Mouse (Mus musculus) heart, embryonic 12.5 days (tissue): Measurements from ENCODE around the gene Zp1. TPM values are rescaled to one million over a fixed set of nuclear protein-coding genes. Genes with fewer than 3 reads are reported as not detected.

Source experiments
- ATAC-seq: fragments of 200-750 bp; cut with Nextera tagmentation; 2 replicates; pipeline ENCODE4 v1.8.0; 2017; ENCODE audit warnings: moderate TSS enrichment, moderate library complexity; ENCODE audit not compliant: insufficient number of reproducible peaks, low FRiP score
- H3K27ac ChIP-seq: fragments of 300-500 bp; sonication (generic); 2 replicates; pipeline ENCODE4 v1.5.1; 2016; ENCODE audit warnings: mild to moderate bottlenecking, moderate library complexity; ENCODE audit not compliant: poor library complexity, severe bottlenecking
- H3K27me3 ChIP-seq: fragments of 300-500 bp; sonication (generic); replicated peaks from 2 replicates; pipeline ENCODE4 v1.6.1; 2016; ENCODE audit warnings: mild to moderate bottlenecking, moderate library complexity
- H3K36me3 ChIP-seq: fragments of 300-500 bp; sonication (generic); 2 replicates; pipeline ENCODE4 v1.6.1; 2016; ENCODE audit warnings: mild to moderate bottlenecking, moderate library complexity
- H3K4me1 ChIP-seq: fragments of 300-500 bp; sonication (generic); replicated peaks from 2 replicates; pipeline ENCODE4 v1.6.1; 2016; ENCODE audit warnings: mild to moderate bottlenecking
- H3K4me2 ChIP-seq: fragments of 300-500 bp; sonication (generic); 2 replicates; pipeline ENCODE4 v1.6.1; 2016; ENCODE audit warnings: mild to moderate bottlenecking, moderate library complexity
- H3K4me3 ChIP-seq: fragments of 300-500 bp; sonication (generic); 2 replicates; pipeline ENCODE4 v1.5.1; 2016; ENCODE audit warnings: mild to moderate bottlenecking
- H3K9ac ChIP-seq: fragments of 300-500 bp; sonication (generic); 2 replicates; pipeline ENCODE4 v1.6.1; 2016; ENCODE audit warnings: mild to moderate bottlenecking, moderate library complexity
- H3K9me3 ChIP-seq: fragments of 300-500 bp; sonication (generic); replicated peaks from 2 replicates; pipeline ENCODE4 v1.6.1; 2016; ENCODE audit warnings: mild to moderate bottlenecking, moderate library complexity
- WGBS: fragments of 180-500 bp; shearing (Covaris S2); methylation state at CpG from one replicate; pipeline ENCODE4 v1.1.7; 2016; 5-methylcytosine and 5-hydroxymethylcytosine counted together
- polyA plus RNA-seq: library from polyadenylated mRNA; unstranded; fragments of >200 nt; fragmentation: Nextera tagmentation; extraction: Ambion mirVana; gene quantifications from 2 replicates; pipeline ENCODE4 v1.2.1, GENCODE M21; 2016

Zp1 gene
- polyA plus RNA-seq, 1 experiment from 2014 or later, result not detected

DNA sequence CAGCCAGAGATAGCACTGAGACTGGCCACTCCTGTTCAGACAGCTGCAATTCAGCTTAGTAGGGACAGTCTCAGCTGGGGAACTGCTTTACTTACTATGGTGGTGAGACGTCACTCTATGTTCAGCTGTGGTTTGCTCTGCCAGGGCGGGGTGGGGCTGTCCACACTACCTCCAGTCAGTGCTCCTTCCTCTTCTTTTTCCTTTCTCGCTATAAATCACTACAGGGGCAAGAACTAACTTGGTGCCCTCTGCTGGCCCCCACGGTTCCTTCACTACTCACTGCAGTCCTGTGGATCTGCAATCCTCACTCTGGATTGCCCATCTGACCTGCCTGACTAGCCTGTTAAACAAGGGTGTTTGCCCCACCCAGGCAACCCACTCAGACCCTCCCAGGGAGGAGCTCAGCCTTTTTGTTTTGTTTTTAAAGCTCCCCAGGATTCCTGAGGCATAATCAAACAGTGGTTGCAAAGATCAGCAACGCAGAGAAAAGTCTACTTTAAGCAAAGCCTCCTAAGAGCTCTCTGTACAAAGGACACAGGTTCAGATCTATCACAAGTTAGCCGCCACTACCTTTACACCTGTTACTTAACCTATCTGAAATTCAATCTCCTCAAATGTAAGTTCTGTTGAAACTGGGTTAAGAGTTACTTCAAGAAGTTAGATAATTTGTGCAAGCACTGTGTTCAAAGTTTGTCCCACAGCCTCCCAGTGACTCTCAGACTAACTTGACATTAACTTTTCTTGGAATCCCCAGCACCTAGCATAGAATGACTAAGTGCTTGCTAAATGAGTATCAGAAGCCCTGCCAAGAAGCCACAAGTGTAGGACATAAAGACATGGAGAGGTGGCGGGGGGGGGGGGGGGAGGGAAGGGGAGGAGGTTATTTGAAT, 40.1 kb downstream of the Zp1 start:
- H3K36me3 ChIP-seq, result peaks cover 4% of the 10 kb centered on the region; the same call in 1 of the 2 replicates
- H3K4me1 ChIP-seq, result peaks cover 17% of the 10 kb centered on the region; the same call in 1 of the 2 replicates
- 51% methylated on average over 7 of the region's 7 CpGs for WGBS
- H3K9me3 ChIP-seq, result peaks cover 7% of the 10 kb centered on the region; the same call in 1 of the 2 replicates
- H3K27ac ChIP-seq, result no peak overlapping the region
- H3K27me3 ChIP-seq, result no peaks in the 10 kb centered on the region
- peak overlapping the region; percentile 95 for H3K4me2 ChIP-seq
- no peak for ATAC-seq
- peak overlapping the region; percentile 76 for H3K9ac ChIP-seq
- H3K4me3 ChIP-seq, result peak overlapping the region; percentile 63

DNA sequence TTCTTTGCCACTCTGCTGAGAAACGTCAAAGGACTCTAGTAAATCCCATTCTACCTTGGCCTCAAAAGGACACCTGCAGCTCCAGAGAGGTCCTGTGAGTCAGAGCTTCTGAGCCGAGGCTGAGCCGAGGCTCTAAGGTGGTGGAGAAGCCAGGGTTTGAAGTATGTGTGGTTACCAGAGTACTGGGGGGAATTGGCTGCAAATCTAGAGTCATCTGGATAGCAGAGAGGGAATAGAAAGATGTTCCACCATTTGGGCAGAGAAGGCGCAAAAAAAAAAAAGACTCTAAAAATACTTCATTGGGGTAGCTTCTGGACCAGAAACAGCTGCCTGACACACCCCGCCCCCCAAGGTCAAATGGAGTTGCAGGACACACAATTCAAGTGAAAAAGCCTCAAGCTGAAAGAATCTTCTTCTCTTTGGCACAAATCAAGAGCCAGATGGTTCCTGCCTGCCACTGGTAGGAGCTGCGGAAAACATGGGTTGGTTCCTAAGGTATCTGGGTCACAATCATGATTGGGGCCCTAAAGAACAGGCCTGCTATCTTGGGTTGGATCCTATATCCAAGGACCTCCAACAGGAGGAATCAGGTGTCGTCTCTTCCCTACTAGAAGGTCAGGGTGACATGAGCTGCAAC, 42.1 kb downstream of the Zp1 start:
- Histone ChIP-seq H3K27ac (no peak overlapping the region), H3K9ac (no peak overlapping the region), H3K27me3 (no peaks in the 10 kb centered on the region), H3K4me3 (no peak overlapping the region), H3K9me3 (no peaks in the 10 kb centered on the region), H3K36me3 (peaks cover 15% of the 10 kb centered on the region), H3K4me2 (no peak overlapping the region), H3K4me1 (peaks cover 17% of the 10 kb centered on the region; the same call in 1 of the 2 replicates)
- ATAC-seq, result no peak
- WGBS, result 86% methylated on average over 7 of the region's 7 CpGs

DNA sequence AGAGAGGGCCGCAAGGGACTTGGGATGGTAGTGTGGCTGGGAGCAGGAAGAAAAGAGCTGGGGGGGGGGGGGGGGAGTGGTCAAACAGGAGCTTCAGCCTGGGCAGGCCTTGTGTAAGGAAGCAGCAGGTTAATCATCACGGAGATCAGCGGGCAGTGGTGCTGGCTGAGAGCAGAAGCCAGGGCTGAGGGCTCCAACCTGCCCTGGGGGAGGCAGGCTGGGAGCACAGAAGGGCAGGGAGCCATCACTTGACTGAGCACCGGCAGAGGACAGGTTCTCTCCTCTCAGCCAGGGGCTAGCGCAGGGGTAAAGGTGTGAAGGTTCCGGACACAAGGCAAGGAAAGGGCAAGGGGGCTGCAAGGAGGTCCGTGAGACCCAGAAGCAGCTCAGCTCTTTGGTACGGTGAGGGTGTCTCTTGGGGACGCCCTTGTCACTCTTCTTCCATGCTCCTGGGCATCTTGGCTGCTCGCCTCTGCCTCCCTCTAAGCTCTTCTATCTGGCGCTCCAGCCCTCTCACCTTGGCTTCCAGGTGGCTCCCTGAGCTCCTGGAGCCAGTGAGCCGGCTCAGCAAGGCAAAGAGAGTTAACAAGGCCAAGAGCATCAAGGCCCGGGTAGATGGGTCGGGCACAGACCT, 49.0 kb downstream of the Zp1 start:
- Histone ChIP-seq H3K4me3 (no peak overlapping the region), H3K9me3 (no peaks in the 10 kb centered on the region), H3K27me3 (no peaks in the 10 kb centered on the region), H3K9ac (no peak overlapping the region), H3K4me1 (peaks cover 23% of the 10 kb centered on the region), H3K36me3 (peaks cover 46% of the 10 kb centered on the region), H3K4me2 (no peak overlapping the region), H3K27ac (no peak overlapping the region)
- WGBS, result 76% methylated on average over 14 of the region's 14 CpGs
- no peak for ATAC-seq

DNA sequence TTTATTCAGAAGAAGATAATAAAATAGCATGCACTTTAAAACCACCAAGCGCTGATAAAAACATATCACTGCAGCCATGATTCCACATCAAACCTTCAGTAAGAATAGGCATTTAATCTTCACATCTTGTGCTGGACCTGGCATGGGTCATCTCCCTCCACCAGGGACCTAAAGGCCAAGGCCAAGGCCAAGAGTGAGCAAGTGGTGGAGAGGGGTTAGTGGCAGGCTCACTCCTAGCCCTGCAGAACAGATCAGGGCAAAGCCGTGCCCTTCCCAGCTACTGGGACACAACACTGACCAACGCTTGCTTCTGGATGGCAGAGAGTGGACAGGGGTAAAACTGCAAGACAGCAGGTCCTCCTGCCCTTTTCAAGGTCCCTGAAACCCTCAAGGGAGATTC, 49.8 kb downstream of the Zp1 start:
- peaks cover 23% of the 10 kb centered on the region for H3K4me1 ChIP-seq
- no peak for ATAC-seq
- H3K9me3 ChIP-seq, result no peaks in the 10 kb centered on the region
- no peak overlapping the region for H3K4me2 ChIP-seq
- no peaks in the 10 kb centered on the region for H3K27me3 ChIP-seq
- WGBS, result 82% methylated on average over 3 of the region's 3 CpGs
- no peak overlapping the region for H3K9ac ChIP-seq
- H3K4me3 ChIP-seq, result no peak overlapping the region
- H3K27ac ChIP-seq, result 0 out of 2 replicates have a peak overlapping the region, but pooled peaks have one; percentile 23
- H3K36me3 ChIP-seq, result peaks cover 54% of the 10 kb centered on the region

DNA sequence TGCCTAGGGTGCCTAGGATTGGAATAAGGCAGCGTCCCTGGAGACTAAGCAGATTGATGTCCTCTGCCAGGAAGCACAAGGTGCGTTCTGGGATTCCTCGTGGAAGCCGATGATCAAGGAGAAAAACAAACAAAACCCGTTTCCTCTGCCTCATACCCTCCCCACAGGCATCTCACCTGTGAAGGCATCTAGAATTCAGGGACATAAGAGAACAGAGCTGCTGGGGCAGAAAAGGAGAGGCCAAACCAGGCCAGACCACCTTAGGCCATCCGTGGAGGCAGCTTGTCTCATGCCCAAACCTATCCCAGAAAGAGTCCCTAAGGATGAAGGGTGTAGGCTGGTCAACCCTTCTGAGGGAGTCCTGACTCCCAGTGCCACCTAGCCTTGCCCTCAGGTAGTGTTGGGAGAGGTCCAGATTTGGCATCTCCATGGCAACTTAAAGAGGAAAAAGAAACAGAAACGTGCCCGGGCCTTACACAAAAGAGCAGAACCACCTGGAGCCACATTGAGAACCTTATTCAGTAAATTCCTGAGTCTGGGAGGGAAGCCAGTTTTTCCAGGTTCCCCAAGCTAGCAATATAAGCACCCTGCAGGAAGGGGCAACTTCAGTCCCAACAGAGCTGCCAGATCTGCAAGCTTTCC, 50.4 kb downstream of the Zp1 start, which contains the start of gene Tmem132a:
Tmem132a (minus strand) TSS at position 55 of the 642 bp plus-strand sequence.
- no peak for ATAC-seq
- Histone ChIP-seq H3K27ac (peak within 1 kb of the TSS; percentile 60), H3K27me3 (no peaks in the 10 kb centered on the region), H3K9ac (peak within 1 kb of the TSS; percentile 86), H3K9me3 (no peaks in the 10 kb centered on the region), H3K36me3 (peaks cover 60% of the 10 kb centered on the region), H3K4me3 (peak within 1 kb of the TSS; percentile 85), H3K4me2 (peak within 1 kb of the TSS; percentile 86), H3K4me1 (peaks cover 23% of the 10 kb centered on the region)
- 7% methylated on average over 8 of the region's 8 CpGs for WGBS

DNA sequence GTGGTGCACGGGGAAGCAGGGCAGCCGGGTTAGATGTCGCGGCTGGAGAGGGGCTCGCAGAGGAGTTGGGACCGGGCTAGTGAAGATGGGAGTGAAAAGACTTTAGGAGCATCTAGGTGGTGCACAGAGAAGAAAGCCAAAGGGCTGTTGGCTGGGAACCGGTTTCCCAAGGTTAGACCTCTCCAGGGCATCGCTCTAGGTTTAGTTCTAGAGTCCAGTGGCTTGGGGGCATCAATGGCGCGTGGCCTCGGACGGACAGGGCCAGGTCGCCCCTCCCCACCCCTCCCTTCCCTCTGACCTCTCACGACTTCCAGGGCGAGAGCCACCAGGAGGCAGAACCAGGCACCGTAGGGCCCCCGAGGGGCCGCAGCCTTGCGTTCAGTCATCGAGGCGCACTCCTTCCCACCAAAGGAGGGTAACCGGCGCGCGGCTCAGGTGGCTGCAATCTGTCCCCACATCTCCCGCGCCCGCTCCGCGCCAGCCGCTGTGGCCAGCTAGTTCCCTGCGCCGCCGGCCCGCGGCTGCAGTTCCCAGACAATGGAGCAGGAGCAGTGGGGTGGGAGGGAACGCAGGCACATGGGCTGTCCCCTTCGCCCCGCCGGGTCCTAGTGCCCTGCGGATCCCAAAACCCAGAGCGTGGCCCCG, 51.1 kb downstream of the Zp1 start:
- Histone ChIP-seq H3K4me3 (peak overlapping the region; percentile 85), H3K4me2 (peak overlapping the region; percentile 86), H3K9me3 (no peaks in the 10 kb centered on the region), H3K9ac (peak overlapping the region; percentile 86), H3K4me1 (peaks cover 23% of the 10 kb centered on the region), H3K27ac (peak overlapping the region; percentile 60), H3K36me3 (peaks cover 66% of the 10 kb centered on the region), H3K27me3 (no peaks in the 10 kb centered on the region)
- peak; percentile 84 for ATAC-seq
- WGBS, result under 1% methylated on average over 43 of the region's 43 CpGs

DNA sequence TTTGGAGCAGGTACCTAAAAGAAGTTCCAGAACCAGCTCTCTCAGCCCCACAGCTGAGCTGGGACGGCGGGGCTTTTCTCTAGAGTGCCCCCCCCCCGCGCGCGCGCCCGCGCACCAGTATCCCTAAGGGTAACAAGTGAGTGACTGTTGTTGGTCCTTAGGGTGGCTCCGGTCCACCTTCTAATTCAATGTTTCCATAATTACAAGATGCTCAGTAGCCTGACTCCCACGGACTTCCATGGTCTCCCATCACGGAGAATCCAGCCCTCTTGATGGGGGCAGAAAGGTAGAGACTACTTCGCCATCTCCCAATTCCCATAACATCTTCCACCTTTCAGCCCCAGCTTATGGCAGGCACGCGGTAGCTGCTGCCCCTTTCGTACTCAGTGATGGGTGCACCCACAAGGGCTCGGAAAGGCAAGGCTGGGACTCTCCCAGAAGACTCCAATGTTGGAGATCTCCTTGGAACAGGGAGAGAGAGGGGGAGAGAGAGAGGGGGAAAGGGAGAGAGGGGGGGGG, 51.8 kb downstream of the Zp1 start:
- Histone ChIP-seq H3K36me3 (peaks cover 66% of the 10 kb centered on the region), H3K27me3 (no peaks in the 10 kb centered on the region), H3K4me3 (peak overlapping the region; percentile 85), H3K4me2 (peak overlapping the region; percentile 86), H3K9ac (peak overlapping the region; percentile 86), H3K9me3 (no peaks in the 10 kb centered on the region), H3K27ac (0 out of 2 replicates have a peak overlapping the region, but pooled peaks have one; percentile 60), H3K4me1 (peaks cover 23% of the 10 kb centered on the region)
- WGBS, result under 1% methylated on average over 17 of the region's 17 CpGs
- ATAC-seq, result 0 out of 2 replicates have a peak, but pooled peaks have one; percentile 19

DNA sequence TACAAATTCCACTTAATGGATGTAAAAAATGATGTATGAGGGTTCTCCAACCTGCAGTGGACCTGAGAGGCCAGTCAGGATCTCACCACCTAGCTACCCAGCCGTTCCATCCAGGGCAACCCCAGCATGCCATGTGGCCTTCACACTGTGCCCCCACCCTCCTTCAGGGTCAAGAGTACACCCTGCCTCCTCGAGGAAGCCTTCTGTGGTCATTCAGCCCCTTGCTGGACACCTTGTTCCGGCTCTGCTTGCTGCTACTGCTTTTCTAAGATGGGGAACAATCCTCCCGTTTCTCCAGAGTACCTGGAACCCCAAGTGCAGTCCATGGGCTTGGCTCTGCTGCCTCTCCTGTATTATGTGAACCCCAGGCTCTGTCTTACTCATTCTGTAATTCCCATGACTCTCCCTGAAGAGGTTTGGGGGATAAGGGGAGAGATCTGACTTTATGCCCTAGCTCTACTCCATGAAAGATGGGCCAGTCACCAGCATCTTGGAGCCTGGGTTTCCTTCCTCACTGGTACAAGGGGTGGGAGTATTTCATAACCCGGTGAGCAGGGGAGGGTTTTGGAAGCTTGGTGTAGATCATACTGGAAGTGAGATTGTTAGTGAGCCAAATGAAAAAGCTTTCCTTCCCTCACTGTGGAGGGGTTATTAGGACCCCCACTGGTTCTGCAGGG, 52.3 kb downstream of the Zp1 start:
- peak overlapping the region; percentile 86 for H3K4me2 ChIP-seq
- peak overlapping the region; percentile 85 for H3K4me3 ChIP-seq
- H3K9ac ChIP-seq, result peak overlapping the region; percentile 86
- WGBS, result 41% methylated on average over 5 of the region's 5 CpGs
- H3K36me3 ChIP-seq, result peaks cover 66% of the 10 kb centered on the region
- H3K27ac ChIP-seq, result no peak overlapping the region
- peaks cover 23% of the 10 kb centered on the region for H3K4me1 ChIP-seq
- no peaks in the 10 kb centered on the region for H3K27me3 ChIP-seq
- ATAC-seq, result no peak
- H3K9me3 ChIP-seq, result no peaks in the 10 kb centered on the region

DNA sequence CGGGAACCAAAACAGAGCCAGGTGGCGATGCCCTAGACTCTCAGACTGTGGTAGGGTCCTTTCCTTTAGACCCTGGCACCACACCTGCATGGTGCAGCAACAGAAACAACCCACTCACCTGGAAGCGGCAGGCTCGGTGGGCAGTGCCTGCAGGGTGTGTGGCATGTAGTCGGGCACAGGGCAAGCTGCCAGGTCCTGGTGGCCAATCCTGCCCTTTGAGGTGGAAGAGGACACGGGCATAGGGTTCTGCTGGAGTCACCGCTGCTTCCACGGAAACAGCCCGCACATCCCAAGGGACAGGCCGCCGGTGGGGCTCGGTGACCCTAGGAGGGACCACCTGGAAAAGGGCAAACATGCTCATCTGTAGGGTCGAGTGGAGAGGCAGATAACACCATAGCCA, 54.1 kb downstream of the Zp1 start:
- Histone ChIP-seq H3K4me3 (no peak overlapping the region), H3K9ac (no peak overlapping the region), H3K9me3 (no peaks in the 10 kb centered on the region), H3K27me3 (no peaks in the 10 kb centered on the region), H3K27ac (no peak overlapping the region), H3K4me2 (no peak overlapping the region), H3K36me3 (peaks cover 66% of the 10 kb centered on the region), H3K4me1 (peaks cover 23% of the 10 kb centered on the region)
- WGBS, result 87% methylated on average over 13 of the region's 13 CpGs
- no peak for ATAC-seq
